Mouse (Mus musculus) C3H10T1/2 (cell line): ENCODE results near the gene Rrp15. TPM values are rescaled to one million over a fixed set of nuclear protein-coding genes. Genes with fewer than 3 reads are reported as not detected.

Experiments used
- polyA plus RNA-seq, 2 experiments: library from polyadenylated mRNA; unstranded; fragments of >200 nt; fragmentation: generic; extraction: Trizol; gene quantifications; one replicate each; pipeline ENCODE4 v1.2.1; 2012; ENCODE audit warnings: missing spikeins in 2 of 2

The Rrp15 gene
- polyA plus RNA-seq, result 10 to 100 TPM; 11.1 to 13.6 TPM

DNA sequence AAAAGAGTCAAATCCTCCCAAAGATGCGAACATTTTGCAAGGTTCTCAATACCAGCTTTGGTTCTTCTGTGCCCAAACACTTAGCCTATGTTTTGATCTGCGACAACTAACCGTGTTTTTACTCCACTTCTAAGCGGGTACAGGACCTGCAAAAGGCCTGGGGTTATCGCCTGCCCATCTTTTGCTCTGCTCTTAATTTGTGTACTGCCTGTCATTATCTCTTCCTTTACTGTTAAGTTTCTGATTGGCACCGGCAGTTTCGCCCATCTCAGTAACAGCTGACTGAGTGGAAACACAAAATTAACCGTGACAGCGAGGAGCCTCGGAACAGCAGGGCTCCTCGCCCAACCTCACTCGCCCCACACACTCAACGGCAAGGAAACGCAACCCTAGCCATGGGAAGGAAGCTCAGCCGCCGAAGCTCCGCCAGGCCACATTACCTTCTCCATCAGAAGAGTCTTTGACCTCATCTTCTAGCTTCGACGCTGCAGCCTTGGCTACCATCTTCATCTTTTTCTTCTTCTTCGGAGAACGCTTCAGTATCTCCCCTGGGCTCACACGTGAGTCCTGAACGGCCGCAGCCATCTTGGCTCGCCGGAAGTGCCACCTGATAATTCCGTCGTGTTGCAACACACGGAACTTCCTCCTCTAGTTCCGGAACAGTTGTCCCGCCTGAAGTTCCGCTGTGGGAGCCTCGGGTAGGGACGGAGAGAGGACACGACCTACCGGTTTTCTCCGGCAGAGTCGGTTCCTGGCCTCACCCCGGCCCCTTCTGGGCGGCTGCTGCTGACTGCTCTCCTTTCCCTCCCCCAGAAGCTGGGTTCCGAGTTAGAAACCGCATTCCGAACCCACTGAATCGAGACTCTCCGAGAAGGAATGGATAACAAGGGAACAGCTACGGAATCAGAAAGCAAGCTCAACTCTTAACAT is at the start of gene Rrp15:
Rrp15 (minus strand) TSS at position 635 of the 930 bp plus-strand sequence.

DNA sequence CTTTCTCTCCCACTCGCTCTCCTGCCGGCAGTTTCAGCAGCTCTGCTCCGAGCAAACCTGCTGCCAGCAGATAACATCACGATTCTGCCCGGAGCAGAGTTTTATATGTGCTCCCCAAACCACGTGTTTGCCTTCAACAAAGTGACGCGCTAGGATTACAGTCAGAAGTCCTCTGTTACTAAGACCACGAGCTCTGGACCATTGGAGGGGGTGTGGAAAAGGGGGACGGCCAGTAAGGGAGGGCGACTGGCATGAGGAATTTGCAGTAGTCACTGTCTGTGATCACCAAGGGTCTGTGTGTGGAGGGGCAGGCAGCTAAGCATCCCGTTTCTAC is 43.3 kb downstream of the Rrp15 start, which contains the start of gene Tgfb2:
Tgfb2 (minus strand) TSS at position 75 of the 334 bp plus-strand sequence.

Other genes starting within 250 kb of the Rrp15 start
- 1 to 10 TPM in 1 of 2 experiments, under 1 TPM in 1; 0.11 to 7.8 TPM for gene Tgfb2, start 43.4 kb downstream of the Rrp15 start, polyA plus RNA-seq
- not detected for gene D1Pas1, start 218.1 kb upstream of the Rrp15 start, polyA plus RNA-seq